Mouse (Mus musculus) skeletal muscle tissue, adult 2 months (tissue): ENCODE data around the gene Mcoln2.
"Not testable (repeated sequence)": the region's sequence is repeated elsewhere in the genome, so short reads cannot be mapped to it uniquely, and the experiment has no call there.

Experiments
- DNase-seq: peaks from one replicate; pipeline ENCODE4 v3.0.0-alpha.2; 2012; ENCODE audit warnings: low read depth, low spot score

Gene Mcoln2

DNA sequence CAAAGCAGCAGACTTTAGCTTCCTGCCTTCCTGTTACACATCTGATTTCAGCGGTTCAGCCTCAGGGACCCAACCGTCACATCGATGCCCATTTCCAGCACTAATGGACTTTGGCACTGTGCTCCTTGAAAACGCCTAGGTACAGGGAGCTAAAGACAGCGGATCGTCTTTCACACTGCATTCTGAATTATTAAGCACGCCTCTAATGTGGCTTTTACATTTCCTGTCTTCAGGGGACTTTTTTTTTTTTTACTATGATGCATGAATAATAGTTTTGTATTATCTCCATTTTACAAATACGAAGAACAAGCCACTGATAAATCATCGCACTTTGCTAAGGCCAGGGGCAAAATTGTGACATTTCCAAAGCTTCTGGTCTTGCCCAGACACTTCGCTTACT is 36.4 kb downstream of the Mcoln2 start:
- DNase-seq: no peak

DNA sequence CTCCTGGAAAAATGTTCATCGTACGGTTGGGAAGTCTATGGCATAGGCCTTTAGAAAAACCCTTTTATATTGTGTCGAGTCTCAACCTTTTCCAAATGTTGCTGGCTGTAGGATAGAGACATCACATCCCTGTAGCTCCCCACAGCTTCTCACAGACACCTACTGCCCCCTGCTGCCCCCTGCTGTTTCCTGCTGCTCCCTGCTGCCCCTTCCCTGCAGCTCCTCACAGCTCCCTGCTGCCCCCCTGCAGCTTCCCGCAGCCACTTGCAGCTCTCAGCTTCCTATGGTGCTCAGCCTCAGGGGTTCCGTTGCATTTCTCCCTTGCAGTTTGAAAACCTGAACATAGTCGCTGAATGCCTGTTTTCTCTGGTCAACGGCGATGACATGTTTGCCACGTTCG is 40.3 kb downstream of the Mcoln2 start:
- no peak for DNase-seq

DNA sequence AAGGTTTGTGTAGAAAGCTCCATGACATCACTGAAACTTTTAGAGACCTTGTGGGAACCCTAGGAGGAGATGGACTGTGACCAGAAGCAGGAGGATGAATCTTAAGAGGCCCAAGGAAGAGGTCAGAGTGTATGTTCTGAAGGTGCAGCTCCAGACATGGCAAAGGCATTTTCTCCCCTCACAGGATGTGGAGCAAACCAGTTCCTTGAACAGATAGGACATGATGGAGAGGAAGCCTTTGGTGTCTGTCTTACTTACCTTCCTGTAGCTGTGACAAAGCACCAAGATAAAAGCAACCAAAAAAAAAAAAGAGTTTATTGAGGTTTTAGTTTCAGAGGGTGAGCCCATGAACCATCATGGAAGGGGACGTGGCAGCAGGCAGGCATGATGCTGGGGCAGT is 42.9 kb downstream of the Mcoln2 start:
- no peak for DNase-seq

DNA sequence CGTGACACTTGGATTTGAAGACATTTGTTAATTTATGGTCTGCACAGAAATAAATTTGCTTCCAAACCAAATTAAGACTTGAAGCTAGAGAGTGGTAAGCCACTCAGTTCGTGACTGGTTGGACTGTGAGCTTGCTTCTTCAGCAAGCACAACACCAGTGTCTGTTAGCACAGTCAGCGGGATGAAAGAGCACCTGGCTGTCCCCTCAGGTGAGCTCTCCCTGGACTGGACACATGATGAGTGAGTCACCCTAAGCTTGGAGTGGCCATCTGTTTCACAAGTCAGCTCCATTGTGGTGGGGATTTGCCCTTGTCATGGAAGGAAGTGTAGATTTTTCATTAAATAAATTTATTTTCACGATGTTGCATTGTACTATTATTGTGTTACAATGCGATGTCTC is 45.5 kb downstream of the Mcoln2 start:
- DNase-seq: no peak

DNA sequence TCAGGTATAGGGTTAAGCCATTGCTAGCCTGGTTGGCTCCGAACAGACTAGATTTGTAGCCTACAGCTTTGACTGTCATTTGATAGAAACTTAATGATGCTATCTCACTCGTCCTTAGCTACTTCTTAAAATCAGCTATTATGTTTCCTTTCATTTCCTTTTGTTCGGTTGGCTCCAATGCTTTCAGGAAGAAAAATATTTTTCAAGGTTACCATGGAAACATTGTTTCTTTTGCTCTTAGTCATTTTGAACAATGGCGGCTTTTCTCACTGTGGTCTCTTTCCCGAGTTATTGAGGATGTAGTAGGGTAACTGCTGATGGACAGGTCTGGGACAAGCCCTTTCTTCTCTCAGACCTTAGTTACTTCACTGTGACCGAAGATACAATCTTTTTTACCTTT is 46.7 kb downstream of the Mcoln2 start:
- DNase-seq: no peak

DNA sequence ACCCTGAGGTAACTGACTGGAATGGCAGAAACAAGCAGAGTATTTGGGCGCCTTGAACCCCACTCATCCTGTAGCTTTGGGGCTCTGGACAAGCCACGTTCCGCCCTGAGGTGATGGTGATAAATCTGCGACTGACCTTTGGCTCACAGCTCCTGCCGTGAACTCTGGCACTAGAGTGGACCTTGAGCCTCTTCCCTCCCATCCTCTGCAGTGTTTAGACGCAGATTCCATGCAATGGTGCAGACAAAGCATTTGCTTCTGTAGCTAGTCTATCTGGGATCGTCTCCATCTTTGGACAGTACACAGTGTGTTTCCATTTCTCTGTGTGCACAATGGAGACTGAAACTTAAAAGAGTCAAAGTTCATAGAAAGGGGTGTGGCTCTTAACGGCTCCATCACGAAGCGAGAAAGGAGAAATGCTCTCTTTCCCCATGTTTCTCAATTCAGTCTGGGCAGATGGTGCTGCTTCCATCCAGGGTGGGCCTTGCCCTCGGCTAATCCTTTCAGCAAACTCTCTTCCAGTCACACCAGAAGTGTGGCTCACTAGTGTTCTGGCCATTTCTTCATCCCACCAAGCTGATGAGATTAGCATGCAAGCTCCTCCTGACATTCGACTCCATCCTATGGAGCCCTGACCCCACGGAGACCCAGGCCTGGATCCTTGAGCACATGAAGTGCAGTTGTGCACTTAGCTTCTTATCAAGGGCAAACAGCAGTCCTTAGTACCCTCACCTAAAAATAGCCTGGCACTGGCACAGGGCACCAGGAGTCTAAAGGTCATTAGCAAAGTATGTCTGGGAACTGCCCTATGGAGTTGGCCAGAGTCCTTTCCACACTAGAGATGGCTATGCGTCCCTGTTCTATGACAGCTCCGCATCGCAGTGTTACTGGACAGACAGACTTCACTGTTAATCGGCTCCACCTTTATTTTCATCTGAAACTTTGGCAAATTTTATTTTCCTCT is 47.4 kb downstream of the Mcoln2 start:
- DNase-seq: no peak

DNA sequence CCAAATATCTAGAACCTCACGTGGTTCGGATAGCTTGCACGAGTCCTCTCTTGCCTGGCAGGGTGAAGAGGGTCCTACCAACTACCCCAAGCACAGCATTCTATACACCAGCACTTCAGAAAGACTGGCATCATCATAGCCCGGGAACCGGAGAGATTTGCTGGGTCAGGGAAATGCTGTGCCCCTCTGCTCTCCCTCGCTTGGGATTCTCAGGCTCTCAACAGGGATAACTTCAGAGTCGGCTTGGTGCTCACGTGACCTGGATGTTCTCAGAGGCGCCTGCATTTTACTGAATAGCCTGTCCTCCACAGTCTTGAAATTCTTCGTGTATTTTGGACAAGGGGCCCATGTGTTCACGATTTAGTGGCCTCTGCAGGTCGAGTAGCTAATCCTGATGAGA is 48.2 kb downstream of the Mcoln2 start:
- no peak for DNase-seq

DNA sequence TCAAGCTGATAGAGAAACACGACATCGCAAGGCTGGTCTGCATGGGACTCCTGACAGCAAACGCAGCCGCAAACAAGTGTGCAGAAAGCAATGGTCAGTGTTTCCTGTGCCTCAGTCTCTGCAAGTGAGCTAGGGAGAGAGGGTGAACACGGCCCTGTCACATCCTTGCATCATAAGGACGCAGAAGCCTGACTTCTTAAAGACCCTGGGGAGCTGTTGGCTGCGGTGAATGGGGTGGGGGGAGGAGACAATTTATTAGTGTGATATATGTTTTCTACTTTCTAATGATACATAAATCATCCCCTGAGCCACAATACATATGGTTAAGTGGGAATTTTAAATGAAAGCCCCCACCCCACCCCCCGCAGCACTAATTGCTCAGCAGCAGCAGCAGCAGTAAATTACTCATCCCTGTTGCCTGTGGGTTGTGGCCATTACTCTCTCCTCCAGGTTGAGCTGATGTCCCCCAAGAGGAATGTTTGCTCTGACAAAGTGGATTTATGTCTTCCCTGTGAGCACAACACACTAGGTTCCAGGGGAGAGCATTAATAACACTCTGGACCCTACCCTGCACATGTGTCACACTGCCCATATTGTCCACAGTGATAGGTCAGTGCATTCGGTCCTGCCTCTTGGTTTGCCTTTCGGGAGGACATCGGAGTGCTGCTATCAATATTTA is 49.3 kb downstream of the Mcoln2 start:
- no peak for DNase-seq

DNA sequence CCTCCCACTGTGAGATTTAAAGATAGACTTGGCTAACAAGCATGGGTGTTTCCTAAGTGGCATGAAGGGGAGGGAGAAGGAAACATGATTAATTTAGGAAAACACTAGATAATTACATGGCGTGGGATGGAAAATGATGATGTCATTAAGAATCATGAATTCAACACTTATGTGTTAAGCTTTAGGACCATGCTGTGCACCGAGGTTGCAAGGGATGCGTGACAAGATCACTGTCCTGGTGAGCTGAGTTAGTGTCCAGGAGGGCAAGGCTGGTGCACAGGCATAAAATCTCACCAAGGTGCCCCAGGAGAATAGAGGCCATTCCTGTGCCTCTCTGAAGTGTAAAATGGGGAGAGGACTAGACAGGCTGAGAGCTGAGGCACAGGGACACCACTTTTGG is 49.9 kb downstream of the Mcoln2 start:
- DNase-seq: no peak

DNA sequence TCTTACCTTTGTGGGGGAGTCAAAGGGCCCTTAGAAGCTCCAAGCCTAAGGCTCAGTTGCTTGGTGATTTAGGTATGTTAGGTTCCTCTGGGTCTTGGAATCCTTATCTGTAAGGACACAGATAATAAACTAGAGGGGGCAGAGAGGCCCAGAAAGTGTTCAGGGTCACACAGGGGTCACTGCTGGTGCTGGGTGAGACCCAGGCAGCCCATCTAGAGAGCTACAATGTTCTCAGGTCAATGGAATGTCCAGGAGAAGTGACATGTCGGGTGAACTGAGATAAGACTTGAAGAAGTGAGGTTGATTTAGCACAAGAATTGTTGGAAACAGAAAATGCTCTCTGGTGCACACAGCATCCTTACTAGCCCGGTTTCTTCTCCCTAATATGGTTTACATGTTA is 54.7 kb downstream of the Mcoln2 start:
- DNase-seq: no peak

DNA sequence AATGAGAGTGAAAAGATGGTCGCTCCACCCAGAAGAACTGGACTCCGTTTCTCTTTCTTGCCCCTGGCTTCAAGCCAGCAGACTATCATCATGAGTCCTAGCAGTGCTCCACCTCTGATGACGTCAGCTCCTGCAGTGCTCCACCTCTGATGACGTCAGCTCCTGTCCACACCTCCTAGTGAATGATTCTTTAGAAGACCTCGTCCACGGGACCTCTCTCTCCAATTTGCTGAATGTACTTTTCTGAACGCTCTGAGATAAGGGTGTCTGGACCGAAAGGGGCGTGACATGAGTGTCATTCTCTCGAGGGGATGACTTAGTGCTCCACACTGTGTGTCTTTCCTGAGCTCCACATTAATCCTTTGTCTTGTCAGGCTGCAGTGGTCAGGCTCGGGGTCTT is 55.7 kb downstream of the Mcoln2 start:
- no peak for DNase-seq

DNA sequence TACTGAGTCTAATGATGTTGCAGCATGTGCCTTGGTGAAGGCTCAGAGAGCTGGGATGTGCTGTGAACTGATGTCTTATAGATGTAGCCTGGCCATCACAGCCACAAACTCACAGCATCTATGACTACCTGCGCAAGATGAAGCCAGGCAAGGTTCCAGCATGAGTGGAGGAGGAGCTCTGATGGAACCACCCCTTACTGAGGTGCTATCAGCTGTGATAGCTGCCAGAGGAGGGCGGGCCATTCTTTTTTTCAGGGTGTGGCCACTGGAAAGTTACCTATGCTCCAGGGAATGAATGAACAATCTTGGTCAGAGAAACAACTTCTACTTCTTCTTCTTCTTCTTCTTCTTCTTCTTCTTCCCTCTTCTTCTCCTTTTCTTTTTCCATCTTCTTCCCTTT is 57.0 kb downstream of the Mcoln2 start:
- DNase-seq: no peak

DNA sequence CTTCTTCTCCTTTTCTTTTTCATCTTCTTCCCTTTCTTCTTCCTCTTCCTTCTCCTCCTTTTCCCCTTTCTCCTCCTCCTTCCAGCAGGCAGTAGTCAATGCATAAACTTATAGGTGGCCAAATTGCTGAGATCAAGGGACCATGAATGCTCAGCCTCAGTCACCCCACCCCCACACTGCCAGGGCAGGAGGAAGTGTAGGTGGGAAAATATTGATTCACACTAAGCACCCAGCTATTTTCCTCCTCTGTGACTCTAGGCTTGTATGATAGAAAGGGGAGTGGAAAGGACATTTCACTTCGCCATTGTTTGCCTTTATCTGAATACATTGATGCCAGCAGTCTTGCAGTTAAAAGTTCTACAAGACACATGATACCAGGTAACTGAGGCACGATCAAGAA is 57.8 kb downstream of the Mcoln2 start:
- DNase-seq: no peak

DNA sequence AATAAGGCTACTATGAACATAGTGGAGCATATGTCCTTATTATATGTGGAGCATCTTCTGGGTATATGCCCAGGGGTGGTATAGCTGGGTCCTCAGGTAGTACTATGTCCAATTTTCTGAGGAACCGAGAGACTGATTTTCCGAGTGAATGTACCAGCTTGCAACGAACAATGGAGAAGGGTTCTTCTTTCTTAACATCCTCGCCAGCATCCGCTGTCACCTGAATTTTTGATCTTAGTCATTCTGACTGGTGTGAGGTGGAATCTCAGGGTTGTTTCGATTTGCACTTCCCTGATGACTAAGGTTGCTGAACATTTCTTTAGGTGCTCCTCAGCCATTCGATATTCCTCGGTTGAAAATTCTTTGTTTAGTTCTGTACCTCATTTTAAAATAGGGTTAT is 60.1 kb downstream of the Mcoln2 start:
- DNase-seq: not testable (repeated sequence)

DNA sequence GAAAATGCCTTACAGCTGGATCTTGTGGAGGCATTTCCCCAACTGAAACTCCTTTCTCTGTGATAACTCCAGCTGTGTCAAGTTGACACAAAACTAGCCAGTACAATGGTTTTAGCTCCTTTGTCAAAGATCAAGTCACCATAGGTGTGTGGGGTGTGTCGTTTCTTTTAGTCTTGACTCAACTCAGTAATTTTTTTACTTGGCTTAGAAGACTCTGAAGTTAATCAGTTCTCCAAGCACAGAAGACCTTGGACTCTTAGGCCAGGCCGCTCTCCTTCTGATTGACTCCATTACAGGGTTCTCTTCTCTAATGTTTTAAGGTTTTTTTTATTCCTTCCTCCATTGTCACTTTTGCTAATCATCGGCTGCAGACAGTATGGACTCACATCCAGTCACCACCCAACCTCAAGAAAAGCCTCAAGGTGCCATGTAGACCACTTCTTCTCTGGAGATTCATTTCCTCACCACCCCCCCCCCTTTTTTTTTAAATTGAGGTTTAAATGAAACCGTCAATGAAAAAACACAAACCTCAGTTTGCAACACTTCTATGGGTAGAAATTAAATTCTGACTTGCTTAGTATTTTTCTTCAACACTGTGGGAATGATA is 61.6 kb downstream of the Mcoln2 start:
- DNase-seq: no peak

DNA sequence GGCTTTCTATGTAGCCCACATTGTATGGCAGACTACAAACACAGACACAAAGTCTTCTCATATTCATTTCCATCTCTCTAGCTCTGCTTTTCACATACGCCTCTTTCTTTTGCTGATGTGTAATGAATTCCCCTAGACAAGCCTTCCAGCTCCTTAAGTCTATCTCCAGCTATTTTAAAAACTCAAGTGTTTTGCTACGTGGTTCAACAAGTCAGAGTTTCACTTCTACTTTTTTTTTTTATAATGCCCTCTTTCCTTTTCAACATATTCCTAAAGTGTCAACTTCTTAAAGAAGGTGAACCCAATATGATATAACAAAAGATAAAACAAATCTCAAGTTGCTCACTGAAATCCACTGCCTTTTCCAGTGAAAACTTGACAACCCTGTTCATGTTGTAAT is 62.3 kb downstream of the Mcoln2 start:
- DNase-seq: no peak

DNA sequence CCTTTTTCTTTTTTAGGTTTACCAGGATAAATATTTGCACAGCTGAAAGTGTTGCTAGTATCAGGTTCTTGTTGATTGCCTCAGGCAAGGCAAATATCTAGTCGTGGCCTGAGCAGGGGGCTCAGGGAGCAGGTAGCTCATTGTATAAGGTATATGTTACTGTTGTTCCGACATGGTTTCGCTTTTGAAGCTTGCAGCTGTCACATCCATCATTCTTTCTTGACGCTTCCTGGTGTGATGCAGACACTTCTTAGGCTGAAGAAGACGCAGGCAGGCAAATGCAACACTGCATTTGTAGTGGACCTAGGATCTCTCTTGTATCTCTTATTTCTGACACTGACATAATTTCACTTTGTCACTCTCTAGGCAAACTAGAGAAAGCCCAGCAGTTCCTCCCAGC is 63.7 kb downstream of the Mcoln2 start:
- DNase-seq: no peak

DNA sequence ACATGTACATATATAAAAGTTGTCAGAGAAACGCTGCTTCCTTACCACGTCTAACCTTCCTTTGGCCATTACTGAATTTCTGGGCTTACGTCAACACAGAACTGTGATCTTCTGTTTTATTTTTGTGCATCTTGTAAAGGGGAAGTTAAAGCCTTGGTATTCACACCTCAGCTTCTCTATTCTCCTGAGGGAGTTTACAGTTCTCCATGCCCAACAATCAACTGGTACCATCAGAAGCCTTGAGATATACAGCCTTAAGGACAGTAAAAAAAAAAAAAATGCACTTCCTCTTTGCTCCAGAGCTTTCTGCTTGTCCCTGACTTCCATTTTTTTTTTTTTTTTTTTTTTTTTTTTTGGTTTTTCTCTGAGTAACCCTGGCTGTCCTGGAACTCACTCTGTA is 66.9 kb downstream of the Mcoln2 start:
- DNase-seq: no peak

DNA sequence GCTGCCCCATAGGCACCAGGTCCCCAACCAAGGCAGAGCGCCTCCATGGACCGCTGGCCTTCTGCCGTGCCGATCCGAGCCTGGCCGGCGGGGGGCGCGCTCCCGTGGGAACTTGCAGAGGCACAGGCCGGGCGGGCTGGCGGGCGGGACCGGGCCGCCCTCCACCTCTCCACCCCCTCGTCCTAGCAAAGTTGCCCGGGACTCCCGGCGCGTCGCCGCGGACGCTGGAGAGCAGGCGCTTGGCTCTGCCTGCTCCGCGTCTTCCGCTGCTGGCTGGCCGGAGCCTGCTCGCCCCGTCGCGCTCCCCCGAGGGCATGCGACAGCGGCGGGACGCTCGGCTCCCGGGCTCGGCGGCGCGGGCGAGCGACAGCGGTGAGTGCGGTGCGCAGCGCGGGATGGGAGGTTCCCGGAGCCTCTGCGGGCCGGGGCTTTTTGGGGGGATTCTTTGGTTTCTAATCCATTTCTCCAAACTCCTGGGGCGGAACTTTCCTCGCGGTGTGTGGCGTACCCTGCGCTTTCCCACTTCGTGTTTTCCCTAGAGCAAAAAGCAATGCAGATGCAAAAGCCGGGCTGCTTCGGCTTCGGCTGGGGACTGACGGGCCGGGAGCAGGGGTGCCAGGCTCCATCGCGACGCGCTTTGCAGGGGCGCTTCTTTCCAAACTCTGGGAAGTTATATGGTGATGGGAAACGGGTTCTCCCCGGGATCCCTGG is 71.3 kb downstream of the Mcoln2 start, which contains the start of gene Lpar3:
TSS of gene Lpar3 (plus strand) at position 188 of the 711 bp plus-strand sequence.
- DNase-seq: peak; percentile 10

DNA sequence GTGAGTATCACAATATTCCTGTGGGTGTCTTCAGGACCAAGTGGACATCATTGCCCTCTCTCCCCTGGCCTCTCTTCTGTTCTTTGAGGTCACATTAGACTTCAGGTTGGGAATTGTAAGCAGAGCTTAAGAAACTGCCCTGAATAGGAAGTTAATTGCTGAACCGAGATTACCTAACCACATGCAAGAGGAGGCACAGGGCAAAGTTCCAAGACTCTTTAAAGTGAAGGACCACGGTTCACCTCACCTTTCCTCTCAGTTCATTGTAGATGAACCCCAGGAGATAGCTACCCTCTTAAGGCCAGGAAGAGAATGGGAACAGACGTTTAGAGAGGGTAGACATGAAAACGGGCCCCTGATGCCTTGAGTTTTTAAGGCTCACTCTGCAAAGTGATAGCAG is 74.6 kb downstream of the Mcoln2 start:
- DNase-seq: no peak

DNA sequence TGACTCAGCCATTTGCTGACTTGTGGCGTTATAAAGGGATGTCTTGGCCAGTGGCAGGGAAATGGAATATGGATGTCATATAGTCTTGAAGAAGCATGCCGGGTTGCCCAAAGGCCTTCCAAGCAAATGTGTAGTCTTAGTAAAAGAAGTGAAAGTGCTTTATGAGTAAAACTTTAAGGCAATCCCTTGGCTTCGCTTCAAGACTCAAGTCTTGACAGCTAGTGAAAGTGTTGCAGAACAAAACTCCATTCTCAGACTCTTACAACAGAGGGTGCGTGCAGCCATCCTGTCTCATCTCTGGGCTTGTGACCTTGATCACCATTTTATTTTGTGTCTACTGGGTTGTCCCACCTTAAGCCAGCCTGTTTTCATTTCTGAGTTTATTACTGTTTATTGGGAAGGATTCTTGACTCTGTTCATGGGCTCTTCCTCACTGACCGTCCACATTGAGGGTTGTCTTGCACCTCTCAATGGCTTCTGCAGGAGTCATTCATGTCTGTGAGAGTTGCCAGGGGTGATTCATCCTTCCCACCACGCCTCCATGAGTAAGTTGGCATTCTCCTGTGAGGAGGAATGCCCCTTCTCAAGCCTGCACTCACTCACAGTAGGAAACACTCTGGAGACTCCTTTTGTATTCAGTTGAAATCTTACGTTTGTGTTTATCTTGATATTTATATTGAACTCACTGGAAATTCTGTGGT is 75.6 kb downstream of the Mcoln2 start:
- DNase-seq: no peak
